Mouse (Mus musculus) liver, embryonic 15.5 days (tissue): Measurements from ENCODE around the gene Chuk. TPM values are rescaled to one million over a fixed set of nuclear protein-coding genes. Genes with fewer than 3 reads are reported as not detected.
A peak's percentile ranks its signal among the peaks of the same experiment; 100 is the strongest.

Experiments
- ATAC-seq: fragments of 200-750 bp; cut with Nextera tagmentation; 2 replicates; pipeline ENCODE4 v1.8.0; 2017; ENCODE audit warnings: moderate number of reproducible peaks, mild to moderate bottlenecking, moderate library complexity; ENCODE audit not compliant: insufficient read depth
- H3K27ac ChIP-seq: fragments of 300-500 bp; sonication (generic); replicated peaks from 2 replicates; pipeline ENCODE4 v1.5.1; 2015; ENCODE audit warnings: mild to moderate bottlenecking, inconsistent platforms
- H3K27me3 ChIP-seq: fragments of 300-500 bp; sonication (generic); 2 replicates; pipeline ENCODE4 v1.6.1; 2015; ENCODE audit warnings: mild to moderate bottlenecking, inconsistent platforms
- H3K36me3 ChIP-seq: fragments of 300-500 bp; sonication (generic); replicated peaks from 2 replicates; pipeline ENCODE4 v1.6.1; 2015; ENCODE audit warnings: moderate library complexity, mild to moderate bottlenecking, inconsistent platforms
- H3K4me1 ChIP-seq: fragments of 300-500 bp; sonication (generic); replicated peaks from 2 replicates; pipeline ENCODE4 v1.6.1; 2015; ENCODE audit warnings: inconsistent platforms
- H3K4me2 ChIP-seq: fragments of 300-500 bp; sonication (generic); 2 replicates; pipeline ENCODE4 v1.6.1; 2015; ENCODE audit warnings: moderate library complexity, mild to moderate bottlenecking, inconsistent platforms
- H3K4me3 ChIP-seq: fragments of 300-500 bp; sonication (generic); replicated peaks from 2 replicates; pipeline ENCODE4 v1.5.1; 2015; ENCODE audit warnings: mild to moderate bottlenecking, inconsistent platforms
- H3K9ac ChIP-seq: fragments of 300-500 bp; sonication (generic); 2 replicates; pipeline ENCODE4 v1.6.1; 2015; ENCODE audit warnings: moderate library complexity, mild to moderate bottlenecking, inconsistent platforms
- H3K9me3 ChIP-seq: fragments of 300-500 bp; sonication (generic); replicated peaks from 2 replicates; pipeline ENCODE4 v1.6.1; 2016; ENCODE audit warnings: inconsistent platforms
- WGBS: fragments of 180-500 bp; shearing (Covaris S2); methylation state at CpG from one replicate; pipeline ENCODE4 v1.1.7; 2015; ENCODE audit warnings: mixed read lengths; ENCODE audit not compliant: insufficient replicate concordance; 5-methylcytosine and 5-hydroxymethylcytosine counted together
- polyA plus RNA-seq: library from polyadenylated mRNA; unstranded; fragments of >200 nt; fragmentation: Nextera tagmentation; extraction: Ambion mirVana; gene quantifications from 2 replicates; pipeline ENCODE4 v1.2.1, GENCODE M21; 2015

Gene Chuk
- polyA plus RNA-seq = 19.4 and 20.2 TPM in 2 replicates

GRCm38 (mm10) chr19:44106831-44107660, at the start of gene Chuk:
Gene Chuk, minus strand, starts transcription at chr19:44107480.
- Histone ChIP-seq H3K36me3 (peaks cover 32% of the 10 kb centered on the region), H3K4me2 (peak within 1 kb of the TSS; percentile 91), H3K4me3 (peak within 1 kb of the TSS; percentile 93), H3K9me3 (no peaks in the 10 kb centered on the region), H3K27ac (peak within 1 kb of the TSS; percentile 81), H3K9ac (peak within 1 kb of the TSS; percentile 96), H3K27me3 (no peaks in the 10 kb centered on the region), H3K4me1 (peaks cover 35% of the 10 kb centered on the region)
- under 1% methylated on average over 67 of the region's 67 CpGs for WGBS
- ATAC-seq = peak; percentile 97

DNA sequence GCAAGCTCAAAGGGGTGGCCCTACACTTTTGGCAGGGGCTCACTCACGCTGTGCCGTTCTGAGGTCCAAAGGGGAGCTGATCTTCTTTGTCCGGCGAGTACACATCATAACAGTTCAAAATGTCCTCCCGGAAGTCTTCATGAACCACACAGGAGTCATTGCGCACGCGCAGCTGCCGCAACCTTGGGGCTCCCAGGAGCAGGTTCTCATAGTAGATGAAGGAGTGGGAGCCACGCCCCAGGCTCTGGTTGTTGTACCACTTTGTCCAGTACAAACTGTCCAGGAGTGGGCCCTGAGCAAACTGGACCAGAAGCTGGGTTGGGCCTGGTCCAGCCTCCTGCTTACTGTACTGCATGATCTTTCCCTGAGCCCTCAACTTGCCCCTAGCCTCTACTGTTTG, 49.7 kb upstream of the Chuk start:
- H3K4me2 ChIP-seq = no peak overlapping the region
- no peak for ATAC-seq
- H3K4me1 ChIP-seq = no peaks in the 10 kb centered on the region
- 74% methylated on average over 10 of the region's 10 CpGs for WGBS
- H3K27ac ChIP-seq = no peak overlapping the region
- H3K9me3 ChIP-seq = no peaks in the 10 kb centered on the region
- no peak overlapping the region for H3K9ac ChIP-seq
- H3K4me3 ChIP-seq = no peak overlapping the region
- no peaks in the 10 kb centered on the region for H3K36me3 ChIP-seq
- H3K27me3 ChIP-seq = peaks cover 46% of the 10 kb centered on the region

DNA sequence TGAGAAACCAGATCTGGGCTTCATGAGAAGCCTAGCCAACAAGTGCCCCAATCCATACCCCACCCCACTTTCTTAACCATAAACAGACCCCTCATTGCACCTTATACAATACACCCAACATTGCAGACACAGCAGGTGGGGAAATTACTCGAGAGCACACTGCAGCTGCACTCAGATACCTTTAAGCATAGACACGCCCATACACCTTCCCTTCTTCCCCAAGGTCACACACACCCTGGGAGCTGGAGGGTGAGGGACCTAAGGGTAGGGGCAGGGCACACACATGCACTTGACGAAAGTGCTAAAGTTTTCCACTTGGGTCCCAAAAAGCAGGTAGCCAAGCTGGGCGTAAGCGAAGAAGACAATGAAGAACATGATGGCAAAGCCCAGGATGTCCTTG, 46.5 kb upstream of the Chuk start:
- ATAC-seq = no peak
- Histone ChIP-seq H3K9ac (no peak overlapping the region), H3K27me3 (peaks cover 61% of the 10 kb centered on the region), H3K36me3 (no peaks in the 10 kb centered on the region), H3K4me3 (no peak overlapping the region), H3K9me3 (no peaks in the 10 kb centered on the region), H3K4me1 (no peaks in the 10 kb centered on the region), H3K27ac (no peak overlapping the region), H3K4me2 (no peak overlapping the region)
- WGBS = 66% methylated on average over 5 of the region's 5 CpGs

DNA sequence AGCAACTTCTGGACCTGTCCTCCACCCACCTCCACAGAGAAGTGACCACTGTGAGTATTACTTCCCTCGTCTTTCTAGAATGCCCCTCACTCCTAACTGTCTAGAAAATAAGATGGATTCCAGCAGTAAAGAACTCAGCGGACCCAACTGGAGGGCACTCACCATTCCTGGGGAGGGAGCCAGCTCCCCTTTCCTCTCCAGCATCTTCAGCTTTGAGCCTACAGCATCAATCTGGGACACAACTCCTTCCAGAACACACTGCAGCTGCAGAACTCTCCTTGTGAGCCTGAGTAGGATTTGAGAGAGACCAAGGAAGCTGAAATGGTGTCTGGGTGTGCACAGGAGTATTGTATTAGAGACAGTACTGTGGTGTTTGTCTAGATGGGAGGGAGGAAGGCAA, 41.7 kb upstream of the Chuk start:
- Histone ChIP-seq H3K27ac (no peak overlapping the region), H3K36me3 (no peaks in the 10 kb centered on the region), H3K9ac (no peak overlapping the region), H3K4me1 (peaks cover 25% of the 10 kb centered on the region), H3K4me2 (no peak overlapping the region), H3K4me3 (no peak overlapping the region), H3K9me3 (no peaks in the 10 kb centered on the region), H3K27me3 (peaks cover 40% of the 10 kb centered on the region)
- 49% methylated on average over 2 of the region's 2 CpGs for WGBS
- no peak for ATAC-seq

DNA sequence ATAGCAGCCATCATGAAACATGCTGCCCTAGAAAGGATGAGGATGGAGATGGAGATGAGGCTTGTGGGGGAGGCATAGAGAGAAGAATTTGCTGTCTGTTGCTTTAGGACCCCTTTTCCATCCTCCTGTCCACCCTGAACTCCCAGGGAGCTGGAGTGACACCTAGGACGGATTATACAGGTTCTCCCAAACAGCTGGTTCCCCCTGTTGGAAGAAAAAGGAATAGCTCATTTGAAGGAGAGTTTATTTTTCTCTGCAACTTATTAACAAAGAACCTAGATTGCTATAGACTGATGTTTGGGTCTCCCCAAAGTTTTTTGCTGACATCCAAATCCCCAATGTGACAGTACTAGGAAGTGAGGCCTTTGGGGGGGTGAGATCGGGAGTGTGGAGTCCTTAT, 41.1 kb upstream of the Chuk start:
- Histone ChIP-seq H3K9ac (no peak overlapping the region), H3K27ac (no peak overlapping the region), H3K4me2 (no peak overlapping the region), H3K27me3 (peaks cover 36% of the 10 kb centered on the region), H3K4me1 (peaks cover 25% of the 10 kb centered on the region), H3K36me3 (peaks cover 5% of the 10 kb centered on the region), H3K4me3 (no peak overlapping the region), H3K9me3 (no peaks in the 10 kb centered on the region)
- no peak for ATAC-seq
- WGBS = 14% methylated on average over 2 of the region's 2 CpGs

GRCm38 (mm10) chr19:44146951-44147350, 39.7 kb upstream of the Chuk start:
- 90% methylated on average over 8 of the region's 8 CpGs for WGBS
- H3K4me3 ChIP-seq = no peak overlapping the region

GRCm38 (mm10) chr19:44146568-44146879, 39.2 kb upstream of the Chuk start:
- Histone ChIP-seq H3K4me2 (peak overlapping the region; percentile 88), H3K4me3 (peak overlapping the region; percentile 78), H3K9me3 (no peaks in the 10 kb centered on the region), H3K27ac (peak overlapping the region; percentile 43; the same call in 1 of the 2 replicates), H3K36me3 (peaks cover 23% of the 10 kb centered on the region), H3K9ac (peak overlapping the region; percentile 65; the same call in 1 of the 2 replicates), H3K27me3 (peaks cover 23% of the 10 kb centered on the region), H3K4me1 (peaks cover 25% of the 10 kb centered on the region)
- ATAC-seq = peak; percentile 9; the same call in 1 of the 2 replicates
- 54% methylated on average over 9 of the region's 9 CpGs for WGBS

More at GRCm38 (mm10) chr19:44146951-44147350, 39.7 kb upstream of the Chuk start:
- H3K36me3 ChIP-seq = peaks cover 19% of the 10 kb centered on the region
- peaks cover 25% of the 10 kb centered on the region for H3K4me1 ChIP-seq
- no peak overlapping the region for H3K27ac ChIP-seq
- no peak for ATAC-seq
- peaks cover 25% of the 10 kb centered on the region for H3K27me3 ChIP-seq
- H3K4me2 ChIP-seq = 0 out of 2 replicates have a peak overlapping the region, but pooled peaks have one; percentile 88
- no peak overlapping the region for H3K9ac ChIP-seq
- H3K9me3 ChIP-seq = no peaks in the 10 kb centered on the region

DNA sequence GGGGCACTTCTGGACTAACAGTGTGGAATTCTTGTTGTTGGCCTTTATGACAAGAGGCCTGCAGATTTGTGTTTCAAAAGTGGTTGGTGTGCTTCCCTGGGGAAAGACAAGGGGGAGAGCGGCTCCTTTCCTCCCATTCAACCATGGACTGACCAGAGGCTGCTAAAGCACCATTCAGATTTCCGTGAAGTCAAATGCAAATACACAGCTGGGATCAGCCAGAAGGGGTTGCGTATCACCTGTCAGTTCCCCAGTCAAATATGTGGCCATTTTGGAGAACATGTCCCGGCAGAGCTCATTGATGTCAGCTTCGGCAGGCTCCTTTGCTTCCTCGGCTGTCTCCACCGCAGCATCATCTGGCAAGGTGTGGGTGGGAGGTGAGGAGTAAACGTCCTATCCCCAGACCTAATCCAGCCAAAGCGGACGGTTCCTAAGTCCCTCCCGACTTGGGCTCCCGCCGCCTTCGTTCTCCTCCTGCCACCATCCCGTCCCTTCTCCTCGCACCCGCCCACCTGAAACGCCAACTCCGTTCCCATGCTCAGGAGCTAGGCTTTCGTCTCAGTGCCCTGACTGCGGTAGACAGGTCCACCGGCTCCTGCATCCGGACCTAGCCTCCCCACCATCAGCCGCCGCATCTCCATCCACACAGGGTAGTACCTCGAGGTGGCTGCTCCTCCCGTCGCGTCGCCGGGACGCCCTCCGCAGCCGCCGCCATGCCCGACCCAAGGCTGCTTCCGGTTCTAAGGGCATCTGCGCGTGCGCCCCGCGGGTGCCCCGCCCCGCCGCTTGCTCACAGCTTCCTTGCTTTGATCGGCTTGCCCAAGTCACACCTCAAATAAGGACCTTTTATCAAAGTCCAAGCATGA, 38.7 kb upstream of the Chuk start, which contains the start of gene Bloc1s2:
TSS of gene Bloc1s2 (minus strand) at position 745 of the 866 bp plus-strand sequence.
- Histone ChIP-seq H3K36me3 (peaks cover 28% of the 10 kb centered on the region), H3K4me1 (peaks cover 25% of the 10 kb centered on the region), H3K4me2 (peak within 1 kb of the TSS; percentile 88), H3K4me3 (peak within 1 kb of the TSS; percentile 78), H3K9ac (peak within 1 kb of the TSS; percentile 65), H3K27me3 (peaks cover 17% of the 10 kb centered on the region), H3K9me3 (no peaks in the 10 kb centered on the region), H3K27ac (peak within 1 kb of the TSS; percentile 43; the same call in 1 of the 2 replicates)
- WGBS = 3% methylated on average over 46 of the region's 46 CpGs
- ATAC-seq = peak; percentile 84

DNA sequence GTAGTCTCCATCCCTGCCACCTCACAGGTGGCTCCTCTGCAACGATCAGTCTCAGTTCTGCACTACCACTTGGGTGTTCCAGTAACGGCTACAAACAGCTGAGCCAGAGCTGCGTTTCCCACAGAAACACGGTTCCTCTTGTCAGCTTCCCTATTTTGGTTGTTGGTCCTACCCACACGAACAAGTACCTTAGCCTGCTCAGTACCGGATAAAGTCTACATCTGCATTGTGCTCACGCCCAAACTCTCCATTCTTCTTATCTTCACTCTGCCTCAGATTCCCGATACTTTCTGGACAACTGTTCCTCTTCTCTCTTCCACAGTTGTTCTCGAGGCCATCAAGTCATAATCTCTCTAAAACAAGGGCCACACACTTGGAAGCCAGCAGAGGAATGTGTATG, 37.1 kb upstream of the Chuk start:
- Histone ChIP-seq H3K27ac (no peak overlapping the region), H3K9me3 (no peaks in the 10 kb centered on the region), H3K4me3 (no peak overlapping the region), H3K36me3 (peaks cover 40% of the 10 kb centered on the region), H3K4me1 (peaks cover 25% of the 10 kb centered on the region), H3K9ac (no peak overlapping the region), H3K4me2 (no peak overlapping the region), H3K27me3 (peaks cover 5% of the 10 kb centered on the region; the same call in 1 of the 2 replicates)
- ATAC-seq = no peak
- 31% methylated on average over 9 of the region's 9 CpGs for WGBS

DNA sequence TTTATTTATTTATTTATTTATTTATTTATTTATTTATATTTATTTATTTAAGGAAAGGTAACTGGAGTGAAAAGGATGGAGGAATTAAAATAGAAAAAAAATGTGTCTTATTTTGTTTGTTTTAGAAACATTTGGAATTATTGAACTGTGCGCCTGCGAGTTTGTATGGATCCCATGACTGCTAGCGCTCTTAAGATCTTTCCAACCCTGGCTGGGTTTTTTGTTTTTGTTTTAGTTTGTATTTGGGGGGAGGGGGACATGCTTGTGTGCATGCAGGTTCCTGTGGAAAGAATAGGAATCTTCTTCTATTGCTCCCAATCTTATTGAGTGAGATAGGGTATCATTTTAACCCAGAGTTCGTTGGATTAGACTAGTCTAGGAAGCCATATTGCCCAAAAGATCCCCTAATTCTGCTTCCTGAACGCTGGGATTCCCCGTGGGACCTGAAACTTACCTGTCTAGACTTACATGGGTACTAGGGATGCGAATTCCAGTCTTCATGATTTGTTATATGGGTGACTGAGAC, 28.7 kb upstream of the Chuk start:
- peak overlapping the region; percentile 37; the same call in 1 of the 2 replicates for H3K9ac ChIP-seq
- 29% methylated on average over 7 of the region's 7 CpGs for WGBS
- ATAC-seq = no peak
- no peaks in the 10 kb centered on the region for H3K27me3 ChIP-seq
- peak overlapping the region; percentile 72 for H3K4me3 ChIP-seq
- H3K36me3 ChIP-seq = peaks cover 42% of the 10 kb centered on the region
- peak overlapping the region; percentile 80 for H3K4me2 ChIP-seq
- H3K4me1 ChIP-seq = peaks cover 23% of the 10 kb centered on the region
- peak overlapping the region; percentile 26; the same call in 1 of the 2 replicates for H3K27ac ChIP-seq
- H3K9me3 ChIP-seq = no peaks in the 10 kb centered on the region
